Mouse (Mus musculus) heart, postnatal 14 days (tissue): ENCODE data around the gene Rtca. TPM values are rescaled to one million over a fixed set of nuclear protein-coding genes. Genes with fewer than 3 reads are reported as not detected.

Source experiments
- DNase-seq, 2 experiments: peaks; one replicate each; pipeline ENCODE4 v3.0.0; 2021 to 2022
- intact Hi-C: fragments of 180-260 bp; cut with DNase I; formaldehyde crosslinking; loops from one replicate; pipeline ENCODE4 v1.15.1; 2025
- total RNA-seq, 2 experiments: library from RNA; stranded (reverse); gene quantifications; 2 replicates each; pipeline ENCODE4 v1.2.3; 2021

Gene Rtca
- total RNA-seq, 2 experiments from 2014 or later, result 21.4 to 22.9 TPM

DNA sequence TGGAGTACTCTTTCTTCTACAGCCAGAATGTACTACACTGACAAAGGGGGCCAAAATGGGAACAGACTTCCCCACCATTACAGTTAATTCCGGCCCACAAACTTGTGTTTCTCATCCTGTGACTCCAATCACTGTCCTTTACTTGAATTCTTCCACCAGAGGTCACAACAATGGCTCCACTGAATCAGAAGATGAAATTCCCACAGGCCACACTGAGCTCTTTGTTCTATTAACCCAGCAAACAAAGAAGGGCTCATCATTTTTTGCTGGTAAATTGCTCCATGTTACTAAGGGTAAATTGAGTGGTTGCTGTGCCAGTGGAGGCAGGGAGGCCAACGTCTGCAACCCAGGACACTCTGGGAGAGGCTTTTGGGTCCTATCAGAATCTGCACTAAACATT, 27.9 kb downstream of the Rtca start:
- no peak for DNase-seq
- intact Hi-C loops, result no loop called here

DNA sequence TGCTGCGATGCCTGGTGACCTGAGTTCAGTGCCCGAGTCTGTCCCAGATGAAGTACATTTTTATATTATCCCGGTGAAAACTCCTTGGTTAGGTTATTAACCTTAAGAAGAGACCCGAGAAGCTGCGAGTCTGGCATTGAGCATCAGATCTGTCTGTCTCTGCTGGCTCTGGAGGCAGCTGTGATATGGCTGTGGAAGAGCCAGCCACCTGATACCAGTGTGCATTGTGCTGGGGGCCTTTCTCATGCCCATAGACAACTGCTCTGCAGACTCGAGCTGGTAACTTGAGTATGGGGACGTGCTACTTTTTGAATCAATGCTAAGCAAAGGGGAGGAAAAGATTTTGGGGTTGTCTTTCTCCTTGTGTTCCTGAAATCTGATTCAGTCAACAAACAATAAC, 30.7 kb downstream of the Rtca start:
- intact Hi-C loops, result no loop called here
- DNase-seq, result no peak

DNA sequence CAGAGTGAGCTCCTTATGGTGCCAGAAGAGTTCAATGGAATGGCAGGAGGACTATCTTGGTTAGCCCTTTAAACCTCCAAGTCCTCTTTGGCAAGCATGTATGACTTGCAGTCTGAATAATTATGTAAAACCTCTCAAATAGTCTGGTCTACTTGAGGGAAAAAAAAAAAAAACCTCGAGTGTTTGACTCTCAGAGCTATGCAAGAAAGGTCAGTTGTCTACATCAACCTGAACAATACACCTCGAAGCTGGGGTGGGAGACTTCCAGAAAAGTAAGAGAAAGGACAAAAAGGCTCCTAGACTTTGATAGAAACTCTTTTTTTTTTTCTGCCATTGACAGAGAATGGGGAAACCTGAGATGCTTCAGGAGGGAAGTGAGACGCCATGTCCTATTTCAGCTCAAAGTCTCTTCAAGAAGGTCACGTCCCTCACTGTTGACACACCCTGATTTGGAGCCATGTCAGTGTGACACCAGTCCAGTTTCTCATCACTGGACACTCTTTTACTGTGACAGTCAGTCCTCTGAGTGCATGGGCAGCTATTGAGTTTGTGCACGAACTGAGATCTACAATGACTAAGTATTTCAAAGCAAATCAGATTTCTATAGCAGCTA, 31.2 kb downstream of the Rtca start:
- no peak for DNase-seq
- intact Hi-C loops, result no loop called here

DNA sequence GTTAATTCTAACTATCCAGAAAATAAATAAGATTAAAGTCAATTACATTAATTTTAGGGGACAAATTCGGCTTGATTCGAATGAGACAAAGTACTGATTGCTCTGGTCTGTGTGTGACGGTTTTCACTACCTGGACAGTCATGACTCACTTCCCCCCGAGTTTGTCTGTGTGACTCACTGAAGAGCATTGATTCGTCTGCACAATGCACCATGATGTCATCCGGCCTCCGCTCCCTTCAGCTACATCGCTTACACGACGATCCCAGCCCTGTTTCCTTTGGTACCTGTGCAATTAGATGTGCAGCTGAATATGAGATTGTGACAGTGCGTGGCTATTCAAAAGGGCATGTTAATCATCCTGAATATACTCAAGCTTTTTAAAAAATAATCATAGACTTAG, 33.4 kb downstream of the Rtca start:
- intact Hi-C loops, result no loop called here

DNA sequence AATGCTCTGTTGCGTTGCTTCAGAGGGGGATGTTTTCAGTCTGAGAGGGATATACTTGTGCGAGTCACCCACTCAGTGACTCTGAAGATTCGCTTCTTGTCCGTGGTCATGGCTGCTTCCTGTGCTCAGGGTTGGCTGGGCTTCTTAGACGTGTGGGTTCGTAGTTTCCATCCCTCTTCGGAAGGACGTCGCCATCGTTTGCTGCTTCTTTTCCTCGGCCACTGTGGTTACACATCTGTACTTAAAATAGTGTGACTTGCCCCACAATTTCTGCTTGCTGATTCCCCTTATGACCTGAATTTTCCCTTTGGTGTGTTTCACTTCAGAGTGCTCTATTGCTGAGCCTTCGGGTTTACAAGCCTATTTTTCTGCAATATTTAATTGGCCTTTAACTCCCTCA, 42.3 kb downstream of the Rtca start:
- intact Hi-C loops, result no loop called here
- DNase-seq, result no peak

More for the DNA sequence above, 33.4 kb downstream of the Rtca start:
- no peak for DNase-seq

DNA sequence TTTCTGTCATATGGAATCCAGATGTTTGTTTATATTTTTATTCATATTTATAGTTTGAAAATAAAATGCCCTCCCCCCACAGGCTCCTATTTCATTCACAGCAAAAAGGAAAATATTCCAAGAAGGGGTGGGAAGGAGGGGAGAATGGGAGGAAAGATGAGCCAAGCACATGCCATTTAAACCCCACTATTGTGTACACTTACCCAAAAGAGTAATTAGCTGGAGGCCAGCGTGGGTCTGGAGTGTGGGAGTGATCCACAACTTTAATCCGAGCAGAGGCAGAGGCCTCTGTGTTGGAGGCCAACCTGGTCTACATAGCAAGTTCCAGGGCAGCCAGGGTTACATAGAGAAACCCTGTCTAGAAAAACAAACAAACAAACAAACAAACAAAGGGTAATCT, 43.7 kb downstream of the Rtca start:
- no peak for DNase-seq
- intact Hi-C loops, result no loop called here

DNA sequence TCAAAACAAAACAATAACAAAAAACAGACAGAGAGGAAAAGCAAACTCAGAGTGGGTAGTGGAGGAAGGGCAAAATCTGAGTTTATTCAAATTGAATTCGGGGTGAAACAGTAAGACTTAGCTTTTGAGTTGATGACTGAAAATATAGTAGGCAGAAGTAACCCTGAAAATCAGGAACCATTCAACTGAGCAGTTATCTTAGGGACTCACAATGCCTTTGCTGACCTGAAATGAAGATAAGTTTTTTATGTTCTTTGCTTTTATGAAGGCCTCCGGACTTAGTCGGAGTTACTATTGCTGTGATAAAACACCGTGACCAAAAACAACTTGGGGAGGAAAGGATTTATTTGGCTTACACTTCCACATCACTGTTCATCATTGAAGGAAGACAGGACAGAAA, 47.0 kb downstream of the Rtca start:
- intact Hi-C loops, result no loop called here
- no peak for DNase-seq

DNA sequence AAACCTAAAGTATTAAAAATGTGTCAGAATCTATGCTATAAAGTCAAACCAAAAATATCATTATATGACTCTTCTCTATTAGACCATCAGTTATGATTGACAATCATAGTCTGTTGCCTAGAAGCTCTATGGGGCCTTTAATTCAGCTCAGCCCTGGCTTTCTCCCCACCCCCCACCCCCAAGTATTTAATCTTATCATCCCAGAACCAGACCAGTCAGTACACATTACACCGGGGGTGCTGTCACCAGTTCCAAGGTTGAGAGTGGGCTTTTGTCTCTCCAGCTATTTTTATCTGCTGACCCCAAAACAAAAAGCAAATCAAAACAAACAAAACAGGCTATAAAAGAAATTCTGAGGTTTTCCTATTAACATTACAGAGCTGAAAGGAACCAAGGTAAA, 53.5 kb downstream of the Rtca start:
- no peak for DNase-seq
- intact Hi-C loops, result no loop called here

DNA sequence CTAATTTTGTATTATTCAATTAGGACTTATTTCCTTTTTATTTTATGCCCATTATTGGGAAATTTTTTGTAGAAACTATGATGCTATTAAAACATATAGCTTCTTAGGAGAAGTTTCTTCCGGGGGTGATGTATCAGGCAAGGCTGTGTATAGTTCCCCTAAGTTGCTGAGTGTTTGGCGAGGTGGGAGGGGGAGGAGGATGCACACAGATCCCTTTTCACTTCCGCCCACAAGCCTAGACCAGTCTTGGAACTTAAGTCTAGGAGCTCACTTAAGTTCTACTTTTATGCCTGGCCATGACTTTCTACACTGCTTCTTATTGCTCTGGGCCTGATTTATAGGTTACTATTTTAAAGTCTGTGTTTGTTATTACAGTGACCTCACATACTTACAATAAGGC, 57.3 kb downstream of the Rtca start:
- intact Hi-C loops, result no loop called here

DNA sequence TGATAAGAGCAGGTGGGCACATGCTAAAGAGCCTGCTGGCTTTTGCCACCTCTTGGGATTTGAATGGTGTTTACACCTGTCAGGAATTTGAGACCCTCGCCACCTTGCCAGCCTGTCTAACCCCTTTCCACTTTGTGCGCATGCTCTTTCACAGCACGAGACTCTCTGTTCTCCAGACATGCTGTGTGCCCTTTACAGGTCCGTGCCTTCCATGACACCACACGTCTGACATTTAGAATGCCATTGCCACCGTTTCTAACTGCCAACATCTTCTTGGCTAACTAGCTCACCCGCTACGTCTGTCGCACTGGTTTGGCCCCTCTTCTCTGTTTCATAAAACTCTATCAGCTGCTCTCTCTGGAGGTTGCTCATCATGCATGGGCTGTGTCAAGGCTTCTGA, 63.7 kb downstream of the Rtca start:
- intact Hi-C loops, result no loop called here
- no peak for DNase-seq

More for the DNA sequence above, 57.3 kb downstream of the Rtca start:
- DNase-seq, result no peak

DNA sequence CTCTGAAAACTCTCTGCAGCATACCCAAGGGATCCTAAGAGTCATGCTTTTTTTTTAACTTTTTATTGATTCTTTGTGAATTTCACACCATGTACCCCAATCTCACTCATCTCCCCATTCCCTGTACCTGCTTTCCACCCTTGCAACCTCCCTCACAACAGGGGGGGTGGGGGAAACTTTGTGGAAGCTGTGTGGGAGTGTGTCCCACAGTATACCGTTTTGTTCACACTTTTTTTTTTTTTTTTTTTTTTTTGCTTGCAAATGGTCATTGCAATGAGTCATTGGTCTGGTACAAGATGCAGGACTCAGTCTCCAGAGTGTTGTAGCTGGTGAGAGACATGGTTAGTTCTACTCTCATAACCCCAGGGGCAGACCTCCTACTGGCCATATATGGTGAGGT, 65.2 kb downstream of the Rtca start:
- intact Hi-C loops, result no loop called here
- no peak for DNase-seq

DNA sequence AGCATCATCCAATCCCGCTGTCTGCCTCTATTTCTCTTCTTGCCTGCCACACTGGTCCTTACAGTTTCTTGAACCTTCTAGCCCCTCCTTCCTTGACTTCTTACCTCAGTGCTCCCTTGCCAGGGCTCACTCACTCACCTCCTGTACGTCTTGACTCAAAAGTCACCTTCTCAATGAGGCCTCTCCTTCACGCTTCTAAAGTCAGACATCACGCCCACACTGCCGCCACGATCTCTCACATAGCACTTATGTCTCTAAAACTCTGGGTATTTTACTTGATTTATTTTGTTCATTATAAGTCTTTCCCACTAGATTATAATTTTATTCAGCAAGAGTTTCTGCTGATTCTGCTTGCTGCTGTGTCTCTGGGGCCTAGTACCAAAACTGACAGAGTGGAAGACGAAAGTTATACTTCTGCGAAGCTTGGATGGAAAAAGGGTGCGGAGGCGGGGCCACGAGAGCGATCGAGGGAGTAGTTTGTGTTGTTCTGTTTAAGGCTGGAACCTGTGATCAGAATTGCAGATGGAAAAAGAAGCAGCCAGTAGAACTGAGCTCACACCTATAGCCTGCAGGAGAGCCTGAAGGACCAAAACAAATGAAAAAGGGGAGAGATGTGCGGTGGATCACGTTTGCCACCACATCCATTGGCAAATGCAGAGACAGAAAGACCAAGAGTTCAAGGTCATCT, 66.3 kb downstream of the Rtca start:
- intact Hi-C loops, result no loop called here
- no peak for DNase-seq

DNA sequence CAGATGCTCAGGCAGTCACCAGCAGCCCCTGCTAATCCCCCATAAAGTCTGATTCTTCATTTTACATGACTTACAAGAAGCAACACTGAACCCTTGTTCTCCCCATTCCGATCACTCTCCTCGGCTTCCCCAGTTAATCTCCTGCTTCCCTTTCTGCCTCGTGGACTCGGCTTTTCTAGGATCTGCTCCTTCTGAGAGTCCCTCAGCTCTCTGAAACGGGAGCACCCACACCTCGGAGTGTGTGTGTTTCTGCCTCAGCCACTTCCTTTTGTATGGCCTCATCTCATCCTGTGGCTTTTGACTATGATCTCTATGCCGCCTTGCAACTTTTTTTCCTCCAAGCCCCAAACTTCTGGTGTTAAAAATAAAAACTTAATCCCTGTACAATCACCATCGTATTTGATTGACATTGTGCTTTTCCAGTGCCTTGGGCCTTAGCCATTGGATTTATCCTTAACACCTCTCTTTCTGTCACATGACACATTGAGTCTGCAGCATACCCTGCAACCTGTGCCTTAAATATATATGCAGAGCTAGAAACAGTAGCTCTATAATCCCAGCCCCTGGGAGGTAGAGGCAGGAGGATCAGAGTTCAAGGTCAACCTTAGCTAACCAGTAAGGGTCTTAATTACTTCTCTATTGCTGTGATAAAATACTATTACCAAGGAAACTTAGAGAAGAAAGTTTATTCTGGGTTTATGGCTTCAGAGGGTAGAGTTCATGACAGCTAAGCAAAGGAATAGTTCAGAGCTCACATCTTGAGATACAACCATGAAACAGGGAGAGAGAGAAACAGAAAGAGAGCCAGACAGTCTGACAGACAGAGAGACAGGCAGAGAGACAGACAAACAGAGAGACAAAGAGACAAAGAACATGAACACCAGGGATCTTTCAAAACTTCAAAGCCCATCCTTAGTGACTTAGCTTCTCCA, 67.7 kb downstream of the Rtca start:
- intact Hi-C loops, result no loop called here

More for the DNA sequence above, 67.7 kb downstream of the Rtca start:
- no peak for DNase-seq

Other genes starting within 250 kb of the Rtca start
- gene Cdc14a, start 84.2 kb downstream of the Rtca start, total RNA-seq, result 1 to 10 TPM; 3.8 to 4.7 TPM
- 10 to 100 TPM; 26.9 to 33.8 TPM for gene Dbt, start 4.9 kb upstream of the Rtca start, total RNA-seq
- gene Lrrc39, start 54.8 kb upstream of the Rtca start, total RNA-seq, result 10 to 100 TPM; 72.4 to 73.3 TPM
- 1 to 10 TPM; 2.9 to 3.1 TPM for gene Sass6, start 86.8 kb upstream of the Rtca start, total RNA-seq
- 1 to 10 TPM; 6.3 TPM for gene Trmt13, start 106.4 kb upstream of the Rtca start, total RNA-seq
- gene Mfsd14a, start 154.5 kb upstream of the Rtca start, total RNA-seq, result 10 to 100 TPM; 26.2 to 26.3 TPM
- 1 to 10 TPM in 1 of 2 experiments, not detected in 1; 1.0 TPM for gene Gm43191, start 173.1 kb upstream of the Rtca start, total RNA-seq
- 10 to 100 TPM; 17.3 to 17.5 TPM for gene Slc35a3, start 204.6 kb upstream of the Rtca start, total RNA-seq